In genomic region chr2:178129161-178129560, GRCm38 (mm10) we compare ENCODE assay signal across 13 mouse cellular contexts. TPM values are rescaled to one million over a fixed set of nuclear protein-coding genes. Genes with fewer than 3 reads are reported as not detected.
DNase-seq lines count a peak whose midpoint lies in the region; ATAC-seq and TF ChIP-seq lines count a peak whose summit lies in the region.
"Had no signal": no experiment of that assay in that cellular context is flagged by ENCODE, and none has a peak within 500 bp of the region (broad histone marks: within the 10 kb centered on the region; RNA-seq: fewer than 3 reads in every experiment).

No protein-coding gene starts in this region.

- no peak overlapping the region for H3K9ac ChIP-seq in lung, embryonic 14.5 days
- no peak overlapping the region for H3K9ac ChIP-seq in embryonic facial prominence, embryonic 12.5 days
- H3K9ac ChIP-seq: limb, embryonic 12.5 days had no signal

- DNase-seq in frontal cortex, postnatal 25 days (ENCODE audit: low spot score in 2 of 2) = no peak
- DNase-seq in lung, embryonic 14.5 days = peak; percentile 19
- DNase-seq in lung, adult 2 months = no peak
- DNase-seq in brain, adult 2 months (ENCODE audit: low read depth, low spot score) = peak; percentile 73
- DNase-seq: embryo, embryonic 11 days; kidney, adult 11 months; kidney, postnatal 36 days; thymus, adult 18-20 months had no signal

- H3K4me2 ChIP-seq in lung, embryonic 14.5 days = no peak overlapping the region
- H3K4me2 ChIP-seq in embryonic facial prominence, embryonic 12.5 days (replicated peaks) = no peak overlapping the region
- H3K4me2 ChIP-seq: limb, embryonic 12.5 days had no signal

- no peaks in the 10 kb centered on the region for H3K36me3 ChIP-seq in lung, embryonic 14.5 days (ENCODE audit: insufficient read depth)
- no peaks in the 10 kb centered on the region for H3K36me3 ChIP-seq in embryonic facial prominence, embryonic 12.5 days
- H3K36me3 ChIP-seq: limb, embryonic 12.5 days had no signal

- peak overlapping the region; percentile 18; the same call in 1 of the 2 replicates for H3K27ac ChIP-seq in lung, embryonic 14.5 days (ENCODE audit: low read depth)
- 0 out of 2 replicates have a peak overlapping the region, but pooled peaks have one; percentile 17 for H3K27ac ChIP-seq in embryonic facial prominence, embryonic 12.5 days
- H3K27ac ChIP-seq: limb, embryonic 12.5 days; macrophage had no signal

- 45% methylated on average over 4 of the region's 4 CpGs for WGBS in lung, embryonic 14.5 days
- WGBS in lung, adult 2 months = 44% methylated on average over 4 of the region's 4 CpGs
- 59% methylated on average over 4 of the region's 4 CpGs for WGBS in embryonic facial prominence, embryonic 12.5 days

- no peaks in the 10 kb centered on the region for H3K4me1 ChIP-seq in lung, embryonic 14.5 days (ENCODE audit: insufficient read depth)
- H3K4me1 ChIP-seq in lung, adult 2 months (ENCODE audit: control insufficient read depth, insufficient read depth, low read length) = no peaks in the 10 kb centered on the region
- H3K4me1 ChIP-seq in embryonic facial prominence, embryonic 12.5 days = 0 out of 2 replicates have a peak, but pooled peaks cover 6% of the 10 kb centered on the region
- H3K4me1 ChIP-seq: limb, embryonic 12.5 days had no signal

- no peak overlapping the region for H3K4me3 ChIP-seq in lung, embryonic 14.5 days (ENCODE audit: low read depth, low read length)
- no peak overlapping the region for H3K4me3 ChIP-seq in lung, adult 2 months (replicated peaks; ENCODE audit: extremely low read depth, low read depth, low read length)
- no peak overlapping the region for H3K4me3 ChIP-seq in embryonic facial prominence, embryonic 12.5 days
- H3K4me3 ChIP-seq: limb, embryonic 12.5 days had no signal

- no peaks in the 10 kb centered on the region for H3K27me3 ChIP-seq in lung, embryonic 14.5 days (ENCODE audit: insufficient read depth, low read length)
- H3K27me3 ChIP-seq in embryonic facial prominence, embryonic 12.5 days = no peaks in the 10 kb centered on the region
- H3K27me3 ChIP-seq: limb, embryonic 12.5 days had no signal

- no peaks in the 10 kb centered on the region for H3K9me3 ChIP-seq in lung, embryonic 14.5 days (ENCODE audit: low read depth, low read length)
- H3K9me3 ChIP-seq in embryonic facial prominence, embryonic 12.5 days = no peaks in the 10 kb centered on the region
- H3K9me3 ChIP-seq: limb, embryonic 12.5 days had no signal

- no peak for TF ChIP-seq POLR2A in lung, adult 2 months (IDR thresholded peaks at IDR 0.05; ENCODE audit: borderline replicate concordance, extremely low read depth, low read depth, low read length)

- peak; percentile 91 for ATAC-seq in frontal cortex, adult (ENCODE audit: low TSS enrichment)
- peak; percentile 67; the same call in 1 of the 2 replicates for ATAC-seq in lung, embryonic 14.5 days (ENCODE audit: insufficient read depth)
- no peak for ATAC-seq in embryonic facial prominence, embryonic 12.5 days (ENCODE audit: insufficient number of reproducible peaks, insufficient read depth, low FRiP score, low TSS enrichment)
- no peak for ATAC-seq in megakaryocyte-erythroid progenitor cell, adult 5-6 weeks (replicated peaks; ENCODE audit: low FRiP score, low TSS enrichment, poor library complexity, severe bottlenecking)

- no peak for TF ChIP-seq CTCF in lung, embryonic 14.5 days (IDR thresholded peaks at IDR 0.05; ENCODE audit: low read depth)
- TF ChIP-seq CTCF in lung, adult 2 months (IDR thresholded peaks at IDR 0.05; ENCODE audit: insufficient read depth, low read length) = no peak

RNA-seq across cellular contexts. Expression of gene Phactr3, which starts 10.4 kb away (rescaled TPM):
- polyA plus RNA-seq in lung, embryonic 14.5 days (2014; fragmentation: Nextera tagmentation; extraction: Ambion mirVana) = 0.33 and 0.39 TPM in 2 replicates
- polyA plus RNA-seq in lung, adult 2 months (2012; rRNA removed) = 0.20 and 0.38 TPM in 2 replicates
- 3.1 and 3.4 TPM in 2 replicates for polyA plus RNA-seq in embryonic facial prominence, embryonic 12.5 days (2016; fragmentation: Nextera tagmentation; extraction: Ambion mirVana)
- 0.37 TPM in 1 of 2 replicates, not detected in the other for total RNA-seq in megakaryocyte-erythroid progenitor cell, adult 5-6 weeks (2014; fragmentation: Nextera tagmentation)
- total RNA-seq in megakaryocyte-erythroid progenitor cell, adult 5-6 weeks (2017) = 6.8 TPM in 1 of 2 replicates, not detected in the other
- polyA plus RNA-seq: macrophage had no signal

RNA-seq across cellular contexts. Expression of gene Zfp931, which starts 50.9 kb away (rescaled TPM):
- polyA plus RNA-seq in lung, embryonic 14.5 days (2014; fragmentation: Nextera tagmentation; extraction: Ambion mirVana) = 18.5 and 19.5 TPM in 2 replicates
- 0.70 and 1.2 TPM in 2 replicates for polyA plus RNA-seq in lung, adult 2 months (2012; rRNA removed)
- polyA plus RNA-seq in embryonic facial prominence, embryonic 12.5 days (2016; fragmentation: Nextera tagmentation; extraction: Ambion mirVana) = 20.4 and 20.8 TPM in 2 replicates
- 20.4 and 23.3 TPM in 2 replicates for total RNA-seq in megakaryocyte-erythroid progenitor cell, adult 5-6 weeks (2014; fragmentation: Nextera tagmentation)
- 5.2 and 20.5 TPM in 2 replicates for total RNA-seq in megakaryocyte-erythroid progenitor cell, adult 5-6 weeks (2017)

Comparison
In these comparisons a context has a peak if more than half of its experiments do, and no peak if none do; other contexts are left out.
1. DNase-seq: peak in lung, embryonic 14.5 days (single experiment) and brain, adult 2 months (single experiment); none in frontal cortex, postnatal 25 days (0 of 2) and lung, adult 2 months (single experiment).
2. ATAC-seq: peak in frontal cortex, adult (single experiment) and lung, embryonic 14.5 days (single experiment); none in embryonic facial prominence, embryonic 12.5 days (single experiment) and megakaryocyte-erythroid progenitor cell, adult 5-6 weeks (single experiment).